Mouse (Mus musculus) stomach, postnatal 0 days (tissue): Measurements from ENCODE around the gene Traf2.

Experiments
- CTCF ChIP-seq: IDR thresholded peaks from 2 replicates; pipeline ENCODE4 v1.5.1; 2016; ENCODE audit warnings: antibody characterized with exemption, low read depth, mild to moderate bottlenecking, moderate library complexity
- EP300 ChIP-seq: optimal IDR thresholded peaks from 2 replicates; pipeline ENCODE3; 2016; ENCODE audit warnings: antibody characterized with exemption

GRCm38 (mm10) chr2:25487965-25488670 lies 58.6 kb downstream of the Traf2 start:
- no peak for TF ChIP-seq CTCF
- no peak for TF ChIP-seq EP300
